Mouse (Mus musculus) urinary bladder, postnatal 36 days (tissue): ENCODE data around the gene Picalm.
"Not testable (repeated sequence)": the region's sequence is repeated elsewhere in the genome, so short reads cannot be mapped to it uniquely, and the experiment has no call there.

Experiments used
- DNase-seq, 2 experiments: peaks; one replicate each; pipeline ENCODE4 v3.0.0; 2022; ENCODE audit warnings: low spot score in 2 of 2, mixed read lengths in 1 of 2

Picalm gene

GRCm38 (mm10) chr7:90210116-90210515, 80.1 kb downstream of the Picalm start:
- DNase-seq: peak in 1 of 2 experiments; percentile 39

- DNase-seq: no peak
These were observed 80.9 kb downstream of the Picalm start for GRCm38 (mm10) chr7:90210947-90211346.

- DNase-seq: no peak
These were observed 86.5 kb downstream of the Picalm start for GRCm38 (mm10) chr7:90216511-90216910.

DNA sequence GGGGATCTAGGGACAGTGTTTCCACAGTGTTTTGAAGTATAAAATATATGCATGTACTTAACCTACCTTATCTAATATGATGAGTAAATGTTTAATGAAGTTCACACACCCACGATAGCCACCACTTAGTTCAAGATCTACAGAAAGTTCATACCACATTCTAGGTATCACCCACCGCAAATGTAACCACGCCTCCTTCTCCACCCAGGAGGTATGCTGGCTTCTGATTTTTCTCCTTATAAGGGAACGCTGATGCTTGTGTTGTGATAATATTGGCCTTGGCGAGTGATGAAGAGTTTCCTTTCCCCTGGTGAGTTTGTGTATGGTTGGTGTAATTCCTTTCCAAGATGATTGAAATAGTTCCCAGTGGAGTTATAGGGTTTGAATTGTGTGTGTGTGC, 88.1 kb downstream of the Picalm start:
- DNase-seq: no peak

- no peak for DNase-seq
These were observed 91.5 kb downstream of the Picalm start for GRCm38 (mm10) chr7:90221487-90221886.

GRCm38 (mm10) chr7:90228075-90228474, 98.1 kb downstream of the Picalm start:
- no peak for DNase-seq

DNA sequence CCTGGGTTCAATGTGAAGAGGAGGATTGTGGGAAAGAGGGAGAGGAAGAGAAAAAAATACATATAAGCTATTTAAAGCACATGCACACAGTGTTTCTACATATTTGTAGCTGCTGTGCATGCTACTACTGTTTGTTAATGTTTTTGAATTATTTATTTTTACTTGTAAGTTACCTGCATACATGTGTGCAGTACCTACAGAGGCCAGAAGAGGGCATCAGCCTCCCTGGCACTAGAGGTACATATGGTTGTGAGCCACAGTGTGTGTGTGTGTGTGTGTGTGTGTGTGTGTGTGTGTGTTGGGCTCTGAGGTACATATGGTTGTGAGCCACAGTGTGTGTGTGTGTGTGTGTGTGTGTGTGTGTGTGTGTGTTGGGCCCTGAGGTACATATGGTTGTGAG, 98.9 kb downstream of the Picalm start:
- DNase-seq: not testable (repeated sequence)

DNA sequence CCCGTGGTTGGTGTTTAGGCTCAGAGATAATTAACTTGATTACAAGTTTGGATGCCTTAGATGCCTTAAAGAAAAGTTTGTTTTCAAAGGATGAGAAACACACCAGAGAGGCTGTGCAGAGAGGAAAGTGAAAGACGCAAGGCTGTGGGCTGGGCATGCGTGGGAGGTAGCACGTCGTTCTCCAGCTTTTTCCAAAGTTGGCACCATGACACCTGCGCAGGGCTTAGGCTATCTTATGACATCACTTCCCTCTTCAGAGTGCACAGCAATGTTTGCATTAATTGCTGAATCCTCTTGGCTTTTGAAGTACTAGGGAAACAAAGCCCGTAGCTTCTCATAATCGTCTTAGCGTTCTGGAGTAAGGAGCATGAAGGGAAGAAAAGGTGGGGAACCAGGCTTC, 101.4 kb downstream of the Picalm start:
- DNase-seq: no peak

DNA sequence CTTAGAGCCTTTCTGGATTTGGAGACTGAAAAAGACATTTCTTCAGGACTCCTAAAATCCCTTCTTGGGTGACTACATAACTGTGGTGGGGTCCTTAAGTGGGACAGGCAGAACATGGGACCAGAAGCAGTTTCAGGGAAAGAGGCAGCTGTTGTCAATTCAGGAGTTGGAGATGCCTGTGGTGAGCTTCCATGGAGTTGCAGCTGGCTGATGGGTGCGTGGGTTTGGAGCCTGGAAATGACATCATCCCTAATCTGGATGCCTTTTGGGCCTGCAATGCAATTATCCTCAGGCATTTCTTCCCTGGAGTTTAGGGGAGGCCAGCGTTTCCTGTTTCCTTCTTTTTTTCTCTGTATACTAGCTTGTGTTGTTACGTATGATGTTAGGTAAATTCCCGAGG, 103.9 kb downstream of the Picalm start:
- no peak for DNase-seq

- DNase-seq: no peak
These were observed 106.4 kb downstream of the Picalm start for GRCm38 (mm10) chr7:90236289-90236905.

DNA sequence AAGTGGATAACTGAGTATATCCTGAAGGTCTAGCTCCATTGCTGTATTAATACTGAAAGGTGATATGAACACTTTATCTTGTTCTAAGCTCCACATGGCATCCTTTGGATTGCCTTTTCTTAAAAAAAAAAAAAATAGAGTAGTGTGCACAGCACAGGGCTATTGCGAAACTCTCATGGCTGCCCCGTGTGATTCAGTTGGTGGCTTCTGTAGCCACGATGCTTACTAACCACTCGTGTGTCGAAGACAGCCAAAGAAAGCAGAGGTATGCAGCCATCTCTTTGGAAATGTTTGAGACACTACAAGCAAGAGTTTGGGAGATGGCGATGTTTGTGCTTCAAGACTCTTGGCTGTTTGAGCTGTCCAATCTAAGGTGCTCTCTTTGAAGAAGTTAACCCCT, 113.1 kb downstream of the Picalm start:
- no peak for DNase-seq

GRCm38 (mm10) chr7:90243643-90244042, 113.6 kb downstream of the Picalm start:
- no peak for DNase-seq

GRCm38 (mm10) chr7:90252946-90253345, 122.9 kb downstream of the Picalm start:
- no peak for DNase-seq

GRCm38 (mm10) chr7:90258701-90259100, 128.7 kb downstream of the Picalm start:
- no peak for DNase-seq

DNA sequence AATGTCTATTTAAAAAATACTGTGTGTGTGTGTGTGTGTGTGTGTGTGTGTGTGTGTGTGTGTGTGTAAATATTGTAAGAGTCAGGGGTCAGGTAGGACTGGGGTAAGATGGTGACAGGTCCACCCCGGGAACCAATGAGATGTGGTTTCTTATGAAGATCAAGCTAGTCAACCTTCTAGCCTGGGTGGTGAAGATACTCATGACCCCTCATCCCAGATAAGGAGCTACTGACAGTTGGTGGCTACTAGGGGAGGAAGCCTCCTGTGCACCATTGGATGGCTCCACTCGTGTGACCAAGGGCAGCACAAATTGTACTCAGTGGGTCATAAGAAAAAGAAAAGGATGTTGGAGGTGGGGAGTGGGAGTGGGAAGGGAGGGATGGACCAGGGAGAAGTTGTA, 129.9 kb downstream of the Picalm start:
- DNase-seq: no peak

DNA sequence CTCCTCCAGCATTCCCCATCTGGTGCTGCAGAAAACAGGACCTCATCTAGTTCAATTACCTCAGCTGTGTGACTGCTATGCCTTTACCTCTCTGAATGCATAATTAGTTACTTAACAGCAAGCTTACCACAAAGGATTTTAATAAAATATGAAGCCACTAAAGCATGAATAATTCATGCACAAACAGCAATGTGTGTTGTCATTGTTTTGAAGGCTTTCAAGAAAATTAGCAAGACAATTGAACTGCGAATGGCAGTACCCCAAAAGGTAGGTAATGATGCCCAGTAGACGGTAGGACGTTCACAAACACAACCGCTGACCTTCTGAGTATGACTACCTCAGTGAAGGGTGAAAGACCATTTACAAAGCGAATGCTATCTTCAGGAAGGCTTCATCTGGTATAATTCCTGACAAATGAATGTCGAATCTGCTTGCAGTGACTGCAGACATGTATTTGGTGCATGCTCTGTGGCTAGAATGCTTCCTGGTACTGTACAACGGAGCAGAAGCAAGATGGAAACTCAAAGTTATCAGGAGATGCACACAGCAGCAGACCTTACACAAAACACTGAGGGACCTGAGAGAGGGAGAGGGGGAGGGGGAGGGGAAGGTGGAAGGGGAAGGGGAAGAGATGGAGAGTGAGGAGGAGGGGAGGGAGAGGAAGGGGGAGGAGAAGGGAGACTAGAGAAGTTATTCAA, 132.0 kb downstream of the Picalm start:
- DNase-seq: no peak
